ENCODE assay signal across 8 mouse cellular contexts in genomic region chr16:13903488-13903887, GRCm38 (mm10). TPM values are rescaled to one million over a fixed set of nuclear protein-coding genes. Genes with fewer than 3 reads are reported as not detected.
DNase-seq lines count a peak whose midpoint lies in the region; ATAC-seq and TF ChIP-seq lines count a peak whose summit lies in the region.

No protein-coding gene starts in this region.

- ATAC-seq in kidney, embryonic 14.5 days (ENCODE audit: low FRiP score, low TSS enrichment) = peak; percentile 87
- ATAC-seq in G1E (ENCODE audit: extremely low read depth, insufficient number of reproducible peaks, low FRiP score, poor library complexity, severe bottlenecking) = peak; percentile 31; the same call in 1 of the 2 replicates
- peak; percentile 75 for ATAC-seq in common myeloid progenitor, adult 5-6 weeks (replicated peaks; ENCODE audit: low read depth, poor library complexity, severe bottlenecking)
- ATAC-seq in liver, embryonic 13.5 days (ENCODE audit: low read depth) = peak; percentile 60
- ATAC-seq in neural tube, embryonic 13.5 days (ENCODE audit: low read depth) = peak; percentile 93

- peak overlapping the region; percentile 95 for H3K4me3 ChIP-seq in kidney, embryonic 14.5 days (ENCODE audit: low read length)
- H3K4me3 ChIP-seq in G1E (ENCODE audit: low read depth, low read length) = peak overlapping the region; percentile 91
- peak overlapping the region; percentile 88 for H3K4me3 ChIP-seq in hindbrain, embryonic 10.5 days
- peak overlapping the region; percentile 96 for H3K4me3 ChIP-seq in liver, embryonic 13.5 days (replicated peaks)
- peak overlapping the region; percentile 92 for H3K4me3 ChIP-seq in neural tube, embryonic 13.5 days

- H3K9ac ChIP-seq in kidney, embryonic 14.5 days (ENCODE audit: low read depth, low read length) = peak overlapping the region; percentile 88
- H3K9ac ChIP-seq in liver, embryonic 13.5 days = peak overlapping the region; percentile 96
- H3K9ac ChIP-seq in neural tube, embryonic 13.5 days = peak overlapping the region; percentile 94

- DNase-seq in kidney, adult 9 months = no peak
- DNase-seq in G1E (ENCODE audit: low spot score) = peak; percentile 62
- no peak for DNase-seq in hindbrain, embryonic 10.5 days (ENCODE audit: low spot score)
- no peak for DNase-seq in liver, embryonic 13.5 days
- no peak for DNase-seq in layer of hippocampus, adult 9-10 months (ENCODE audit: low spot score)

- no peaks in the 10 kb centered on the region for H3K9me3 ChIP-seq in kidney, embryonic 14.5 days (ENCODE audit: control insufficient read depth, low read length)
- H3K9me3 ChIP-seq in G1E (replicated peaks) = no peaks in the 10 kb centered on the region
- no peaks in the 10 kb centered on the region for H3K9me3 ChIP-seq in hindbrain, embryonic 10.5 days
- no peaks in the 10 kb centered on the region for H3K9me3 ChIP-seq in liver, embryonic 13.5 days (replicated peaks)
- H3K9me3 ChIP-seq in neural tube, embryonic 13.5 days = no peaks in the 10 kb centered on the region

- H3K4me2 ChIP-seq in kidney, embryonic 14.5 days (replicated peaks; ENCODE audit: low read depth, low read length) = peak overlapping the region; percentile 86
- H3K4me2 ChIP-seq in liver, embryonic 13.5 days = peak overlapping the region; percentile 85
- peak overlapping the region; percentile 82 for H3K4me2 ChIP-seq in neural tube, embryonic 13.5 days

- no peak for TF ChIP-seq CTCF in G1E (IDR thresholded peaks at IDR 0.05; ENCODE audit: low read depth, low read length)

- H3K4me1 ChIP-seq in kidney, embryonic 14.5 days (ENCODE audit: control insufficient read depth, insufficient read depth, low read length) = peaks cover 8% of the 10 kb centered on the region
- H3K4me1 ChIP-seq in G1E (ENCODE audit: insufficient read depth, low read depth, low read length) = peaks cover 36% of the 10 kb centered on the region
- H3K4me1 ChIP-seq in hindbrain, embryonic 10.5 days (replicated peaks) = peaks cover 17% of the 10 kb centered on the region
- peaks cover 29% of the 10 kb centered on the region for H3K4me1 ChIP-seq in liver, embryonic 13.5 days (replicated peaks)
- peaks cover 19% of the 10 kb centered on the region for H3K4me1 ChIP-seq in neural tube, embryonic 13.5 days (replicated peaks)

- 7% methylated on average over 8 of the region's 8 CpGs for WGBS in kidney, embryonic 14.5 days
- 8% methylated on average over 8 of the region's 8 CpGs for WGBS in hindbrain, embryonic 10.5 days
- WGBS in liver, embryonic 13.5 days (ENCODE audit: insufficient replicate concordance) = 3% methylated on average over 8 of the region's 8 CpGs
- 7% methylated on average over 8 of the region's 8 CpGs for WGBS in neural tube, embryonic 13.5 days

- H3K27me3 ChIP-seq in kidney, embryonic 14.5 days (ENCODE audit: control insufficient read depth, insufficient read depth, low read length) = no peaks in the 10 kb centered on the region
- H3K27me3 ChIP-seq in G1E (ENCODE audit: insufficient read depth, low read length) = no peaks in the 10 kb centered on the region
- H3K27me3 ChIP-seq in hindbrain, embryonic 10.5 days (ENCODE audit: insufficient read depth, poor library complexity, severe bottlenecking) = no peaks in the 10 kb centered on the region
- H3K27me3 ChIP-seq in liver, embryonic 13.5 days = no peaks in the 10 kb centered on the region
- no peaks in the 10 kb centered on the region for H3K27me3 ChIP-seq in neural tube, embryonic 13.5 days

- no peaks in the 10 kb centered on the region for H3K36me3 ChIP-seq in kidney, embryonic 14.5 days (ENCODE audit: control insufficient read depth, insufficient read depth, low read length)
- H3K36me3 ChIP-seq in G1E (replicated peaks) = peaks cover 18% of the 10 kb centered on the region
- H3K36me3 ChIP-seq in hindbrain, embryonic 10.5 days = no peaks in the 10 kb centered on the region
- no peaks in the 10 kb centered on the region for H3K36me3 ChIP-seq in liver, embryonic 13.5 days
- H3K36me3 ChIP-seq in neural tube, embryonic 13.5 days = no peaks in the 10 kb centered on the region

- H3K27ac ChIP-seq in kidney, embryonic 14.5 days (ENCODE audit: low read depth, low read length) = peak overlapping the region; percentile 81
- H3K27ac ChIP-seq in hindbrain, embryonic 10.5 days = peak overlapping the region; percentile 90
- H3K27ac ChIP-seq in liver, embryonic 13.5 days = peak overlapping the region; percentile 85
- peak overlapping the region; percentile 92 for H3K27ac ChIP-seq in neural tube, embryonic 13.5 days (replicated peaks)

RNA-seq across cellular contexts. Expression of gene Mpv17l, which starts 0.5 kb away (rescaled TPM):
- polyA plus RNA-seq in kidney, embryonic 14.5 days (2014; fragmentation: Nextera tagmentation; extraction: Ambion mirVana) = 5.3 and 5.8 TPM in 2 replicates
- total RNA-seq in G1E (2014; fragmentation: Nextera tagmentation) (1.9 and 2.6 TPM in 2 replicates), G1E (2017) (0.98 and 1.2 TPM in 2 replicates)
- polyA plus RNA-seq in G1E (2012) = 0.04 and 0.05 TPM in 2 replicates
- 0.78 and 0.87 TPM in 2 replicates for total RNA-seq in common myeloid progenitor, adult 5-6 weeks (2017)
- 3.3 and 4.6 TPM in 2 replicates for polyA plus RNA-seq in hindbrain, embryonic 10.5 days (2016; fragmentation: Nextera tagmentation; extraction: Ambion mirVana)
- polyA plus RNA-seq in liver, embryonic 13.5 days (2015; fragmentation: Nextera tagmentation; extraction: Ambion mirVana) = 1.1 and 1.4 TPM in 2 replicates
- polyA plus RNA-seq in neural tube, embryonic 13.5 days (2015; fragmentation: Nextera tagmentation; extraction: Ambion mirVana) = 17.2 and 17.7 TPM in 2 replicates

RNA-seq across cellular contexts. Expression of gene Pdxdc1, which starts 0.6 kb away (rescaled TPM):
- 49.5 and 87.5 TPM in 2 replicates for polyA plus RNA-seq in kidney, embryonic 14.5 days (2014; fragmentation: Nextera tagmentation; extraction: Ambion mirVana)
- total RNA-seq in G1E (2014; fragmentation: Nextera tagmentation) = 74.9 and 94.5 TPM in 2 replicates
- 68.8 and 72.1 TPM in 2 replicates for total RNA-seq in G1E (2017)
- 27.1 and 35.5 TPM in 2 replicates for polyA plus RNA-seq in G1E (2012)
- 74.9 and 85.5 TPM in 2 replicates for total RNA-seq in common myeloid progenitor, adult 5-6 weeks (2017)
- 68.7 and 71.7 TPM in 2 replicates for polyA plus RNA-seq in hindbrain, embryonic 10.5 days (2016; fragmentation: Nextera tagmentation; extraction: Ambion mirVana)
- 24.2 and 28.0 TPM in 2 replicates for polyA plus RNA-seq in liver, embryonic 13.5 days (2015; fragmentation: Nextera tagmentation; extraction: Ambion mirVana)
- 66.0 and 78.6 TPM in 2 replicates for polyA plus RNA-seq in neural tube, embryonic 13.5 days (2015; fragmentation: Nextera tagmentation; extraction: Ambion mirVana)

Comparison
In these comparisons a context has a peak if more than half of its experiments do, and no peak if none do; other contexts are left out.
1. ATAC-seq: peak in every context shown above with its lines; median percentile 93 in neural tube, embryonic 13.5 days; 87 in kidney, embryonic 14.5 days; 75 in common myeloid progenitor, adult 5-6 weeks; 60 in liver, embryonic 13.5 days; 31 in G1E.